Mouse (Mus musculus) hindbrain, embryonic 14.5 days (tissue): Measurements from ENCODE around the gene Tlk1. TPM values are rescaled to one million over a fixed set of nuclear protein-coding genes. Genes with fewer than 3 reads are reported as not detected.

Experiments used
- ATAC-seq: fragments of 200-750 bp; cut with Nextera tagmentation; 2 replicates; pipeline ENCODE4 v1.8.0; 2017; ENCODE audit warnings: moderate number of reproducible peaks, mild to moderate bottlenecking, moderate TSS enrichment, moderate library complexity; ENCODE audit not compliant: low FRiP score
- DNase-seq: peaks from one replicate; pipeline ENCODE4 v3.0.0-alpha.2; 2015; ENCODE audit warnings: low spot score
- H3K27ac ChIP-seq: fragments of 300-500 bp; sonication (generic); 2 replicates; pipeline ENCODE4 v1.5.1; 2014; ENCODE audit warnings: mild to moderate bottlenecking, moderate library complexity
- H3K27me3 ChIP-seq: fragments of 300-500 bp; sonication (generic); 2 replicates; pipeline ENCODE4 v1.6.1; 2014; ENCODE audit warnings: mild to moderate bottlenecking, low read length, mixed read lengths; ENCODE audit not compliant: control insufficient read depth, insufficient read depth
- H3K36me3 ChIP-seq: fragments of 300-500 bp; sonication (generic); replicated peaks from 2 replicates; pipeline ENCODE4 v1.6.1; 2014; ENCODE audit not compliant: control insufficient read depth, insufficient read depth
- H3K4me1 ChIP-seq: fragments of 300-500 bp; sonication (generic); replicated peaks from 2 replicates; pipeline ENCODE4 v1.6.1; 2014; ENCODE audit warnings: antibody characterized with exemption, low read length, mixed read lengths; ENCODE audit not compliant: control insufficient read depth, insufficient read depth
- H3K4me2 ChIP-seq: fragments of 300-500 bp; sonication (generic); replicated peaks from 2 replicates; pipeline ENCODE4 v1.6.1; 2014; ENCODE audit warnings: mild to moderate bottlenecking, moderate library complexity
- H3K4me3 ChIP-seq: fragments of 300-500 bp; sonication (generic); replicated peaks from 2 replicates; pipeline ENCODE4 v1.5.1; 2014; ENCODE audit warnings: mild to moderate bottlenecking, low read length
- H3K9ac ChIP-seq: fragments of 300-500 bp; sonication (generic); 2 replicates; pipeline ENCODE4 v1.6.1; 2014
- H3K9me3 ChIP-seq: fragments of 300-500 bp; sonication (generic); 2 replicates; pipeline ENCODE4 v1.6.1; 2016; ENCODE audit warnings: low read length; ENCODE audit not compliant: control insufficient read depth
- WGBS: fragments of 180-500 bp; shearing (Covaris S2); extraction: QIAGEN DNeasy Blood & Tissue Kit; methylation state at CpG from one replicate; pipeline ENCODE4 v1.1.7; 2014; 5-methylcytosine and 5-hydroxymethylcytosine counted together
- polyA plus RNA-seq: library from polyadenylated mRNA; unstranded; fragments of >200 nt; fragmentation: Nextera tagmentation; extraction: Ambion mirVana; gene quantifications from 2 replicates; pipeline ENCODE4 v1.2.1, GENCODE M21; 2014

The Tlk1 gene
- polyA plus RNA-seq, 1 experiment from 2014 or later, result 29.9 TPM

GRCm38 (mm10) chr2:70856971-70857370 is 31.4 kb upstream of the Tlk1 start:
- 90% methylated on average over 3 of the region's 3 CpGs for WGBS
- Histone ChIP-seq H3K27ac (no peak overlapping the region), H3K4me2 (no peak overlapping the region), H3K9me3 (no peaks in the 10 kb centered on the region), H3K27me3 (no peaks in the 10 kb centered on the region), H3K9ac (no peak overlapping the region), H3K4me3 (no peak overlapping the region), H3K4me1 (no peaks in the 10 kb centered on the region), H3K36me3 (no peaks in the 10 kb centered on the region)
- ATAC-seq (no peak), DNase-seq (no peak)

- H3K9me3 ChIP-seq, result no peaks in the 10 kb centered on the region
- no peak for ATAC-seq
- 91% methylated on average over 8 of the region's 8 CpGs for WGBS
Measured at GRCm38 (mm10) chr2:70854231-70854888, 28.8 kb upstream of the Tlk1 start.

GRCm38 (mm10) chr2:70853329-70853728 is 27.8 kb upstream of the Tlk1 start:
- H3K9ac ChIP-seq, result no peak overlapping the region
- H3K4me3 ChIP-seq, result no peak overlapping the region
- H3K9me3 ChIP-seq, result no peaks in the 10 kb centered on the region
- ATAC-seq (no peak), DNase-seq (no peak)
- peak overlapping the region; percentile 39 for H3K4me2 ChIP-seq
- no peaks in the 10 kb centered on the region for H3K4me1 ChIP-seq
- H3K36me3 ChIP-seq, result no peaks in the 10 kb centered on the region
- H3K27me3 ChIP-seq, result no peaks in the 10 kb centered on the region
- 60% methylated on average over 7 of the region's 7 CpGs for WGBS
- H3K27ac ChIP-seq, result no peak overlapping the region

More at GRCm38 (mm10) chr2:70854231-70854888, 28.8 kb upstream of the Tlk1 start:
- DNase-seq, result no peak
- Histone ChIP-seq H3K27me3 (no peaks in the 10 kb centered on the region), H3K4me3 (no peak overlapping the region), H3K4me2 (no peak overlapping the region), H3K4me1 (no peaks in the 10 kb centered on the region), H3K36me3 (no peaks in the 10 kb centered on the region), H3K27ac (no peak overlapping the region), H3K9ac (no peak overlapping the region)

- no peak for DNase-seq
- peak overlapping the region; percentile 39 for H3K4me2 ChIP-seq
- no peaks in the 10 kb centered on the region for H3K4me1 ChIP-seq
- no peaks in the 10 kb centered on the region for H3K9me3 ChIP-seq
- peak overlapping the region; percentile 9; the same call in 1 of the 2 replicates for H3K9ac ChIP-seq
- ATAC-seq, result no peak
- H3K4me3 ChIP-seq, result no peak overlapping the region
- 0 out of 2 replicates have a peak overlapping the region, but pooled peaks have one; percentile 6 for H3K27ac ChIP-seq
- no peaks in the 10 kb centered on the region for H3K36me3 ChIP-seq
- 22% methylated on average over 11 of the region's 11 CpGs for WGBS
- H3K27me3 ChIP-seq, result no peaks in the 10 kb centered on the region
Measured at GRCm38 (mm10) chr2:70852796-70853221, 27.3 kb upstream of the Tlk1 start.

GRCm38 (mm10) chr2:70852186-70852795 is 26.8 kb upstream of the Tlk1 start:
- H3K36me3 ChIP-seq, result no peaks in the 10 kb centered on the region
- peak overlapping the region; percentile 9; the same call in 1 of the 2 replicates for H3K9ac ChIP-seq
- H3K4me3 ChIP-seq, result no peak overlapping the region
- no peaks in the 10 kb centered on the region for H3K4me1 ChIP-seq
- 51% methylated on average over 8 of the region's 8 CpGs for WGBS
- H3K4me2 ChIP-seq, result peak overlapping the region; percentile 39
- no peaks in the 10 kb centered on the region for H3K9me3 ChIP-seq
- ATAC-seq, result no peak; the same call in 1 of the 2 replicates
- no peak overlapping the region for H3K27ac ChIP-seq
- no peak for DNase-seq
- no peaks in the 10 kb centered on the region for H3K27me3 ChIP-seq

- no peaks in the 10 kb centered on the region for H3K4me1 ChIP-seq
- H3K9ac ChIP-seq, result no peak overlapping the region
- ATAC-seq (no peak), DNase-seq (no peak)
- 47% methylated on average over 2 of the region's 2 CpGs for WGBS
- H3K4me3 ChIP-seq, result no peak overlapping the region
- no peak overlapping the region for H3K27ac ChIP-seq
- no peaks in the 10 kb centered on the region for H3K36me3 ChIP-seq
- no peaks in the 10 kb centered on the region for H3K27me3 ChIP-seq
- no peak overlapping the region for H3K4me2 ChIP-seq
- H3K9me3 ChIP-seq, result no peaks in the 10 kb centered on the region
Measured at GRCm38 (mm10) chr2:70845871-70846270, 20.3 kb upstream of the Tlk1 start.

GRCm38 (mm10) chr2:70844694-70845395 is 19.3 kb upstream of the Tlk1 start:
- ATAC-seq, result no peak

GRCm38 (mm10) chr2:70842049-70842618 is 16.6 kb upstream of the Tlk1 start:
- Histone ChIP-seq H3K4me2 (no peak overlapping the region), H3K27ac (no peak overlapping the region), H3K4me1 (no peaks in the 10 kb centered on the region), H3K4me3 (no peak overlapping the region), H3K36me3 (no peaks in the 10 kb centered on the region), H3K9me3 (no peaks in the 10 kb centered on the region), H3K27me3 (no peaks in the 10 kb centered on the region), H3K9ac (no peak overlapping the region)
- ATAC-seq, result no peak
- no peak for DNase-seq
- WGBS, result 75% methylated on average over 13 of the region's 13 CpGs

More at GRCm38 (mm10) chr2:70844694-70845395, 19.3 kb upstream of the Tlk1 start:
- Histone ChIP-seq H3K4me3 (no peak overlapping the region), H3K9me3 (no peaks in the 10 kb centered on the region), H3K4me2 (no peak overlapping the region), H3K27me3 (no peaks in the 10 kb centered on the region), H3K27ac (no peak overlapping the region), H3K9ac (no peak overlapping the region), H3K4me1 (no peaks in the 10 kb centered on the region), H3K36me3 (no peaks in the 10 kb centered on the region)
- WGBS, result 87% methylated on average over 9 of the region's 9 CpGs
- DNase-seq, result no peak
